Mouse (Mus musculus): ENCODE results near the gene Sept9. TPM values are rescaled to one million over a fixed set of nuclear protein-coding genes. Genes with fewer than 3 reads are reported as not detected.

Sept9 gene
- polyA plus RNA-seq, 1 experiment, result 41.4 TPM

- peak; percentile 59 for TF ChIP-seq CTCF (IDR thresholded peaks at IDR 0.05; ENCODE audit: insufficient read depth, low read length)
- TF ChIP-seq POLR2A (IDR thresholded peaks at IDR 0.05; ENCODE audit: borderline replicate concordance, extremely low read depth, low read depth, low read length), result no peak
- no peak overlapping the region for H3K4me3 ChIP-seq (replicated peaks; ENCODE audit: extremely low read depth, low read depth, low read length)
- no peak for DNase-seq
- H3K4me1 ChIP-seq (ENCODE audit: control insufficient read depth, insufficient read depth, low read length), result no peaks in the 10 kb centered on the region
- 89% methylated on average over 4 of the region's 4 CpGs for WGBS
Observed at GRCm38 (mm10) chr11:117300809-117301208, 101.3 kb downstream of the Sept9 start.

GRCm38 (mm10) chr11:117301716-117302115 is 102.3 kb downstream of the Sept9 start:
- WGBS, result 60% methylated on average over 6 of the region's 6 CpGs
- H3K4me3 ChIP-seq (replicated peaks; ENCODE audit: extremely low read depth, low read depth, low read length), result no peak overlapping the region
- peaks cover 4% of the 10 kb centered on the region for H3K4me1 ChIP-seq (ENCODE audit: control insufficient read depth, insufficient read depth, low read length)
- TF ChIP-seq CTCF (IDR thresholded peaks at IDR 0.05; ENCODE audit: insufficient read depth, low read length), result no peak
- no peak for TF ChIP-seq POLR2A (IDR thresholded peaks at IDR 0.05; ENCODE audit: borderline replicate concordance, extremely low read depth, low read depth, low read length)
- no peak for DNase-seq

- H3K4me1 ChIP-seq (ENCODE audit: control insufficient read depth, insufficient read depth, low read length), result peaks cover 10% of the 10 kb centered on the region
- WGBS, result 83% methylated on average over 5 of the region's 5 CpGs
- TF ChIP-seq POLR2A (IDR thresholded peaks at IDR 0.05; ENCODE audit: borderline replicate concordance, extremely low read depth, low read depth, low read length) (no peak), CTCF (IDR thresholded peaks at IDR 0.05; ENCODE audit: insufficient read depth, low read length) (no peak)
- no peak for DNase-seq
- no peak overlapping the region for H3K4me3 ChIP-seq (replicated peaks; ENCODE audit: extremely low read depth, low read depth, low read length)
Observed at GRCm38 (mm10) chr11:117302371-117302770, 102.9 kb downstream of the Sept9 start.

GRCm38 (mm10) chr11:117305509-117306188 is 106.2 kb downstream of the Sept9 start:
- no peak for DNase-seq
- Histone ChIP-seq H3K4me3 (replicated peaks; ENCODE audit: extremely low read depth, low read depth, low read length) (no peak overlapping the region), H3K4me1 (ENCODE audit: control insufficient read depth, insufficient read depth, low read length) (peaks cover 27% of the 10 kb centered on the region)
- 79% methylated on average over 7 of the region's 7 CpGs for WGBS
- TF ChIP-seq POLR2A (IDR thresholded peaks at IDR 0.05; ENCODE audit: borderline replicate concordance, extremely low read depth, low read depth, low read length), result no peak
- no peak for TF ChIP-seq CTCF (IDR thresholded peaks at IDR 0.05; ENCODE audit: insufficient read depth, low read length)

GRCm38 (mm10) chr11:117306311-117307088 is 107.0 kb downstream of the Sept9 start:
- TF ChIP-seq CTCF (IDR thresholded peaks at IDR 0.05; ENCODE audit: insufficient read depth, low read length) (no peak), POLR2A (IDR thresholded peaks at IDR 0.05; ENCODE audit: borderline replicate concordance, extremely low read depth, low read depth, low read length) (no peak)
- 48% methylated on average over 14 of the region's 14 CpGs for WGBS
- no peak for DNase-seq
- peaks cover 33% of the 10 kb centered on the region for H3K4me1 ChIP-seq (ENCODE audit: control insufficient read depth, insufficient read depth, low read length)
- H3K4me3 ChIP-seq (replicated peaks; ENCODE audit: extremely low read depth, low read depth, low read length), result no peak overlapping the region

- Histone ChIP-seq H3K4me1 (ENCODE audit: control insufficient read depth, insufficient read depth, low read length) (peaks cover 47% of the 10 kb centered on the region), H3K4me3 (replicated peaks; ENCODE audit: extremely low read depth, low read depth, low read length) (no peak overlapping the region)
- 39% methylated on average over 13 of the region's 13 CpGs for WGBS
- no peak for DNase-seq
- TF ChIP-seq POLR2A (IDR thresholded peaks at IDR 0.05; ENCODE audit: borderline replicate concordance, extremely low read depth, low read depth, low read length), result no peak
- TF ChIP-seq CTCF (IDR thresholded peaks at IDR 0.05; ENCODE audit: insufficient read depth, low read length), result no peak
Observed at GRCm38 (mm10) chr11:117307895-117308786, 108.7 kb downstream of the Sept9 start.

GRCm38 (mm10) chr11:117309108-117309917 is 109.9 kb downstream of the Sept9 start:
- 78% methylated on average over 17 of the region's 17 CpGs for WGBS
- H3K4me1 ChIP-seq (ENCODE audit: control insufficient read depth, insufficient read depth, low read length), result peaks cover 55% of the 10 kb centered on the region
- DNase-seq, result no peak
- H3K4me3 ChIP-seq (replicated peaks; ENCODE audit: extremely low read depth, low read depth, low read length), result no peak overlapping the region
- no peak for TF ChIP-seq CTCF (IDR thresholded peaks at IDR 0.05; ENCODE audit: insufficient read depth, low read length)
- no peak for TF ChIP-seq POLR2A (IDR thresholded peaks at IDR 0.05; ENCODE audit: borderline replicate concordance, extremely low read depth, low read depth, low read length)

GRCm38 (mm10) chr11:117309918-117310287 is 110.4 kb downstream of the Sept9 start:
- DNase-seq, result no peak
- TF ChIP-seq CTCF (IDR thresholded peaks at IDR 0.05; ENCODE audit: insufficient read depth, low read length), result no peak
- no peak for TF ChIP-seq POLR2A (IDR thresholded peaks at IDR 0.05; ENCODE audit: borderline replicate concordance, extremely low read depth, low read depth, low read length)
- peaks cover 55% of the 10 kb centered on the region for H3K4me1 ChIP-seq (ENCODE audit: control insufficient read depth, insufficient read depth, low read length)
- no peak overlapping the region for H3K4me3 ChIP-seq (replicated peaks; ENCODE audit: extremely low read depth, low read depth, low read length)
- WGBS, result 65% methylated on average over 3 of the region's 3 CpGs

Measured in lung, adult 2 months (tissue).